Mouse (Mus musculus) monocyte, adult 2 months (primary cell): Measurements from ENCODE around the gene Map3k11.

Experiments
- DNase-seq, 2 experiments: peaks; one replicate each; pipeline ENCODE4 v3.0.0; 2022; ENCODE audit warnings: low spot score in 2 of 2, low read depth in 1 of 2

Gene Map3k11

DNA sequence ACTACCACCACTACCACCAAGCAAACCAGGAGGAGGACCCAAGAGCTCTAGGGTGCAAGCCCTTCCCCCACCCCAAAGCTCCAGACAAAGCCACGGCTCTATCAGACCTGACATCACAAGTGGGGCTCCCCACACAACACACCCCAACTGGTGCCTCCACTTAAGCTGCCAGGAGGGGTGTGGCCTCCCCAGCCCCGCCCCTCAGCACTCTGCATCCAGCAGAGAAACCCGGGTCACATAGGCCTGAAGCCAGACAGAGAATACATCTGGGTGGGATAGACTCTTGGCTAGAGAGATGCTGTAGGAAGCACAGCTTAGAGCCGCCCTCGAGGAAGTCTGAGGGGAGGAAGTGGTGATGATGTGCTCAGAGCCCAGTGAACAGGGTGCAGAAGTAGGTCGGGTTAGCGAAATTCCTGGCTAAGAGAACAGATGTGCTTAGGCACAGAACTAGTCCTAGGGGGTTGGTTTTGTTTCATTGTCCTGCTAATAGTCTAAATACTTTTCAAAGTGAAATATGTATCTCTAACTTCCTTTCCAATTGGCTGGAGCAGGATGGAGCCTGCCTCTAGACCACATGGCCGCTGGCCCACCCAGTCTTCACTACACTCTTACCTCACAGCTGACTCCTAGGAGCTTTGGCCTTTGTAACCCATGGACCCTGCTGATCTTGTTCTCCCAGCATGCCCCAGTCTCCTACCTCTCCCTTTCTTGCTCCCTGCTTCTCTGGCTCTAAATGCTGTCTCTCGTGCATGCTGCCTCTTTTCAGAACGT is 16.4 kb downstream of the Map3k11 start:
- DNase-seq = no peak

GRCm38 (mm10) chr19:5710068-5710467 is 21.5 kb downstream of the Map3k11 start:
- DNase-seq = no peak

DNA sequence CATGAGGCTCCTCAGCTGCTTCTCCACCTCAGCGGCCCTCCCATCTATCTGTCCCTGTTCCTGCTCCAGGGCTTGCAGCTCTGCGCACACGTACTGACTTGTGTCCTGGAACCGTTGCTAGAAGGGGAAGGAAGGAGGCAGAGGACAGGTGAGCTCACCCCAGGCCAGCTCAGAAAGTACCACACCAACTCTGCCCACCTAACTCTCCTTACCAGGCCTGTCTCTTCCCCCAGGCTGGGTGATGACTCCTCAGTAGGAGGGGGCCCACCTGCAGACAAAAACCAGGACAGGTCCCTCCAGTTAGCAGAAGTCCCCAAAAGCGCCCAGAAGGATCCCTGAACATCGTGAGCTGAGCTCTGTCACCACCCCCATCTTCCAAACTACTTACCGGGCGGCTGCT is 22.0 kb downstream of the Map3k11 start:
- no peak for DNase-seq

DNA sequence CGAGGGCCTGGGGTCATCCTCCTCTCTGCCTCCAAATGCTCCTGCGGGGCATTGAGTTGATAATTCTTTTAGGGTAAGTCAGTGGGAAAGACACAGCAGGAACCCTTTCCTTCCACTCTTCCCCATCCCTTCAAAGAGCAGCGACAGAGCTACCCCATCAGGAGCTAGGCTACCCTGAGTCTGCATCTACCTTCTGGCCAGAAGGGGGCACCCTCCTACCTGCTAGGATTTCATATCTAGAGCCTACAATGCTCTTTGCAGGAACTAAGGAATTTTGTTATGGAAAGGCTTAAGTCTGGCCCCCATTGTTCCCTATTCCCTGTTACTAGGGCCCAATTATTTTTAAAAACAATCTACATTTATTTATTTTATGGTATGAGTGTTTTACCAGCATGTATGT is 22.7 kb downstream of the Map3k11 start:
- DNase-seq = no peak

DNA sequence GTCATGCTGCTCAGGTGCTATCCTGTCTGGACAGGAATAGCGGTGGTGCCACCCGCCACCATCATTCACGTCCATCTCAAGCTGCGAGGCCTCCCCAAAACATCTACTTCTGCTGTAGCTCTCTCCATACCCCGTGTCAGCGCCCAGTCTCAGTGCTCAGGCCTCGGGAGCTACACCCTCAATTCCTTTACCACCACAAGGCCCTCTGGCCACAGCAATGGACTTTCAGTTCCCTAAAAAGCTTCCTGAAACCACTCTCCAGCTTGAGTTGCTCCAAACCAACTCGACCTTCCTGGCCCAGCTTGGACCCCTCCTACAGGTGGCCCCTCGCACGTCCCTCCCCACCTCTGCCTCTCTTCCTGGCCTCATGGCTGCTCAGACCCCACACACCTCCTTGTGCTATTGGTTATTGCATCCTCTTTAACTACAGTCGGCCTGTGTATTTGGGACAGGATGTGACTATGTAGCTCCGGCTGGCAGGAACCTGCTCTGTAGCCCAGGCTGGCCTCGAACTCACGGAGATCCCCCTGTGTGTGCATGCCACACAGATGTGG is 23.4 kb downstream of the Map3k11 start:
- peak; percentile 70 to 77 for DNase-seq

DNA sequence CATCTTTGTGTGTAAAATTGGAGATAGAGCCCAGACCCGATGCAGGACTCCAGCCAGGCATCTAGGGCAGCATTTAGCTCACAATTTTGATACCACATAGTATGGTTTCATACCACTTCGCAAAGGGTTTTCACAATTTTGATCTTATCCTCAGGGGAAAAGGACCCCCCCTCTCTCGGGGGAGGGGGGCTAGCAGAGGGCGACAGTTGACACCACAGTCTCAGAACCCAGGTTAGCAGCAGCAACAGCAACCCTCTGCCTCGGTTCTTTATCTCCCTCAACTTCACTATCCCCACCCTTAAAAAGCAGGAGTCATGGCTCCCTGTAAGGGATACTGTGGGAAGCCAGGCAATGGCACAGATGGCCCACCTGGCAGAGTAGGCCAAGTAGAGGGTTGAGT is 24.7 kb downstream of the Map3k11 start:
- no peak for DNase-seq

DNA sequence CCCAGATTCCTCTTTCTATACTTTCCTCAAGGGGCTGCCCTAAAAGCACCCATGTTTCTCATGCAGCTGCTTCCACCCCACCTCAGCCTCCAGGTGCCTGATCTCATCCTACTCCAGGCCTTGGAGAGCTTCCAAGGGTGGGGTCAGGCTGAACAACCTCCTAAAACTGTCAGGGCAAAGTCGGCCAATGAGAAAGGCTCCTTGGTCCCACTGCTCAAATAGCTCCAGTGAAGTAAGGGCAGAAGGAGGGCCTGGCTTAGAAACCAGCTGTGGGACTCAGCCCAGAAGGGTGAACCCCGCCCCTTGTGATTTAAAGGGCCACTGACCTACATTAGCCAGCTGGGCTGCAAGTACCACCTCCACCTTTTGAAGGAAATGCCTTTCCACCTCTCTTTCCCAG is 25.2 kb downstream of the Map3k11 start:
- DNase-seq = no peak

DNA sequence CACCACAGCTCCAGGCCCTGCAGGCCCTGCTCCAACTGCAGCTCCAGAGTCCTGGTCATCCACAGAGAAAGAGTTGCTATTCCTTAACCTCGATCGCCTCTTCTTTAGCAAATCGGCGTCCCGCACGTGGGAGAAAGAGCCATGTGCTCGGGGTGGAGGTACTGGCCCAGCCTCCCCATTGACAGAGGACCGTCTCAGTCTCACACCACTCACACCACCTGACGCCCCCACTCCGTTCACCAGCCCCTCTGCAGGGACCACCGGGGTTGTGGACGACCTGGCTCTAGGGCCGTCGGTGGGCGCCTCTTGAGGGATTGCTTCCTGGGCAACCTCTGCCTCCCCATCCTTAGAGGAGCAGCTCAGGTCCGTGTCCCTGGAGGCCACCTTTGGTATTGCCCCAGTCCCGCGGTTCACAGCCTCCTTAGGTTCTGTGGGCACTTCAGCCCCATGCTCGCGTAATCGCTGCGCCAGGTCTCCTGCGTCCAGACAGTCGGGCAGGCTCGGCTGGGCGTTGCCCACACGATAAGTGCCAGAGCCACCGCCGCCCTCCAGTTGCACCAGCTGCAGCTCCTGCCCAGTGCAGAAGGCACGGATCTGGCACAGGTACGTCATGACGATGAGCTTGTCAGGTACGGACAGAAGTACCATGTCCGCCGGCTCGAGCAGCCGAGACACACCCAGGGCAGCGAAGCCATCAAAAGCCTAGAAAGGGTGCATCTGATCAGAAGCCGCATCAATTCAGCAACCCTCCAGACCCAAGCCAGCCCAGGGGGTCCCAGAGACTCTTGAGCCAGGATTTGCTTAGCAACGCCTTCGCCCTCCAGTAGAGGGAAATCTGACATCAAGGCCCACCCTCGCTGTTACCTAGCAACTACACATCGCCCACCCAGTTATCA is 27.5 kb downstream of the Map3k11 start:
- DNase-seq = no peak

GRCm38 (mm10) chr19:5716955-5717354 is 28.4 kb downstream of the Map3k11 start:
- no peak for DNase-seq

- no peak for DNase-seq
Observed at GRCm38 (mm10) chr19:5721233-5721632, 32.7 kb downstream of the Map3k11 start.

DNA sequence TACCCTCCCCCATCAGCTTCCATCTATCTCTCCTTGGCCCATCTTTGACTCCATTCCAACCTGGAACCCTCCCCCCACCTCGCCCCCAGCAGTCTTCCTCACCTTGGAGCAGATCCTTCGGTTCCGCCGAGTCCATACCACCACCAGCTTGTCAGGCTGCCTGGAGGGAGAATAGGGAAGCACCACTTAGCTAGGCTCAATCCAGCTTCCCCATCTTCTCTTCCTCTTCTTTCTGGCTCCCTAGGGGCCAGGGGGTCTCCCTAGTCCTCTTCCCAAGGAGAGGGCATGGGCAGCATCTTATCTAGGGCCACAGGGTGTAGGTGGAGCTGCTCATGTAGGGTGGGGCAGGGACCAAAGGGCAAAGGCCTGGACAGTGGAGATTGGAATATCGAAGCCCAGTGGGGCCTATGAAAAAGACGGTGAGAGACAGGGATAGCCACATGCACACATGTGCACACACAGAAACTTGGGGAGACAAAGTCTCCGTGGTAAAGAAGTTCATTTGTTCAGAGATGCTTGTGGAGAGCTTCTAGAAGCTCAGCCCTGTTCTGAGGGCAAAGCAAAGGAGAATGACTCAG is 34.4 kb downstream of the Map3k11 start:
- no peak for DNase-seq

- no peak for DNase-seq
Observed at GRCm38 (mm10) chr19:5723934-5724548, 35.5 kb downstream of the Map3k11 start.

GRCm38 (mm10) chr19:5724549-5724941 is 36.0 kb downstream of the Map3k11 start:
- peak; percentile 91 to 95 for DNase-seq

DNA sequence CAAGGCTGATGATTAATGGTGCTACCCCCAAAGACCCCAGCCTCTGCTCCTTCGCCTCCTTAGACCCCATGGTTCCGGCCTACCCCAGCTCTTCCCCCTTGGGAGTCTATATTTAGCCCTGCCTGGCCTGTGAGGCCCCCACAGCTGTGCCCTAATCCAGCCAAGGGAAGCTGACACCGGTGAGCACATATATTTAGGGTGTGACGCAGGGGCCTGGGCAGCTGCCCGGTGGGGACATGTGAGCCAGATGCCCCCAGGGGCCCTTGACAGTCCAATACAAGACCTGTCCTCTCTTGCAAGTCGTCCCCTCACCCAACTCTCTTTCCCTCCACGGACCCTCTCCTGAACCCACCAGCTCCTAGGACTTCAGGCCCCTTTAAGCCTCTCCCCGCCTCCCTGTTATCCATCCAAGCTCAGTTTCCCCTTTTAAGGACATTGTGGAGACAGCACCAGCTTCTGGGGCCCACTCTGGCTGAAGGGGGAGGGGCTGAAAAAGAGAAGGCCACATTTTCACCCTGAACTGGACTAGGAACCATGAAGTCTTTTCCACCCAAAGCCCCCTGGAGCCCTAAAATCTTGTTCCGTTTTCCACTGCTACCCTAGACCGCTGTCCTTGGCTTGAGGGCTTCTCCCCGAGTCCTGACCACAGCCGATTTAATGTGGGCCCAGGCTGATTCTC is 36.6 kb downstream of the Map3k11 start:
- no peak for DNase-seq

DNA sequence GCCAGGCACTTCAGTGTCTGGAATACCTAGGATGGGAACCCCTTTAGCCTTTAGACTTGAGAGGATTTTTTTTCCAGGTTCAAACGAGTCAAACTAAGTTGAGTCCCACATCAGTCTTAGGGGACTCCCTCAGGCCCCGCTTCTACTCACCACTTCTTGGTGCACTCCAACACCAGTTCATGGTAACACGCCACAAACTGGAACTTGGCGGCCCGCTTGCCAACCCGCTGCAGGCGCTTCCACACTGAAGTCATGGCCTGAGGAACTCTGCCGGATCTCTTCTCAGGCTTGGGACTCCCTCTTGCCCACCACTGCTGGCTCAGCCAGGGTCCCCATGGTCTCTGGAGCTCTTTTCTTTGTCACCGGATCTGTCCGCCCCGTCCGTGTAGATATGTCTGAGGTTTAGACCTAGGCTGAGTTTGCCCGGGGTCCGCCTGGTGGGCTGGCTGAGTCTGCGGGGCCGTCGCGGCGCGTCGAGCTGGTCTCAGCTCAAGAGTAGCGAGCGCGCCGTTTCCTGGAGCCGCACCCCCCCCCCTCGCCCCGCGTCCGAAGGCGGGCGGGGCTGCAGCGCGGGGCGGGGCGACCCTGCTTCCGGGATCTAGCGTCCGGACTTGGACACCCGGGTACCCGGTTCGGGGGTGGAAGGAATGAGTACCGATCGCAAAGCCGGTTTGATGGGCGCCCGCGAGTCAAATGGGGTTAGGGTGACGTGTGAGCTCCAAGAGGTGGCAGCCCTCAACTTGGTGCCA is 37.4 kb downstream of the Map3k11 start, which contains the start of gene Ehbp1l1:
Gene Ehbp1l1 (minus strand): TSS at position 551 of the 749 bp plus-strand sequence.
- peak in 1 of 2 experiments; percentile 42 for DNase-seq

DNA sequence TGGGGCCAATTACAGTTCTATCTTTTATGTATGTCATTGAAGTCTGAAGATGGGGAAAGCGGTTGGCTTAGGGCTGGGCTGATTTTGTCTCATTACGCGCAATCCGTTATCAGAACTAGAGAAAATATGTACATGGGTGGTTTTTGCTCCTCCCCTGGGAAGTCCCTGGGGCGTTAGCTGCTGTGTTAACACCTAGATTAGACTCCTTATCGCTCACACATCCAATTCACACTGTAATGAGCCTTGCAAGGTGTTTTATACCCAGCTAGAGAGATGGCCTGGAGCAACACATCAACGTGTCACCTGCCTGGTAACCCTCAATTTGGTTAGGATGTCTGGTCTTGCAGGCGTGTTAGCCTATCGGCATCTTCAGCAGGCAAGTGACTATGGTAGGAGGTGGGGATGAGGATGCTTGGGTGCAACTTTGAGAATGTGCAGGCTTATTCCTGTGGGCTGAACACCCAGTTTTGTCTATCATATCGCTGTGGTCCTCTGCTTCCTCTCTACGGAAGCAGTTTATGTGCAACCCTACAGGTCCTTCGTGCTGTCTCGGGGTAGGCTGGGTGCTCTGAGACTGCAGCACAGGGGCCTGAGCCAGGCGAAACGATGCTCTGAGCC is 38.5 kb downstream of the Map3k11 start:
- DNase-seq = no peak

DNA sequence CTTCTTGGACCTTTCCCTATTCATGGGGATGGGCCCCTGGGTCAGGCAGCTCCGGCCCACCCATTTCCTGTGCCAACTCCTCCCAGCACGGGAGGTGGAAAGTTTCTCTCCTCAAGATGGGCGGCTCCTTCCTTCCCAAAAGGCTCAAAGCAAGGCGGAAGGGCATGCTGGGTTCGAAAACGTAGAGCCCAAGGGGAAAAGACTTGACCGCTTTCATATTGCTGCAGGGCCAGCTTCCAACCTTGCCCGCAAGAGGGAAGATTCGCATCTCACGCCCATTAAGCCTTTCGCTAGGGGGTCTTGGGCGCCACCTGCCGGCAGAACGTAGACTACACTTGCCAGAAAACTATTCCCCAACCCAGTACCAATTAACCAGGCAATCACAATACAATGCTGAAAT is 39.2 kb downstream of the Map3k11 start:
- DNase-seq = peak; percentile 67 to 84

DNA sequence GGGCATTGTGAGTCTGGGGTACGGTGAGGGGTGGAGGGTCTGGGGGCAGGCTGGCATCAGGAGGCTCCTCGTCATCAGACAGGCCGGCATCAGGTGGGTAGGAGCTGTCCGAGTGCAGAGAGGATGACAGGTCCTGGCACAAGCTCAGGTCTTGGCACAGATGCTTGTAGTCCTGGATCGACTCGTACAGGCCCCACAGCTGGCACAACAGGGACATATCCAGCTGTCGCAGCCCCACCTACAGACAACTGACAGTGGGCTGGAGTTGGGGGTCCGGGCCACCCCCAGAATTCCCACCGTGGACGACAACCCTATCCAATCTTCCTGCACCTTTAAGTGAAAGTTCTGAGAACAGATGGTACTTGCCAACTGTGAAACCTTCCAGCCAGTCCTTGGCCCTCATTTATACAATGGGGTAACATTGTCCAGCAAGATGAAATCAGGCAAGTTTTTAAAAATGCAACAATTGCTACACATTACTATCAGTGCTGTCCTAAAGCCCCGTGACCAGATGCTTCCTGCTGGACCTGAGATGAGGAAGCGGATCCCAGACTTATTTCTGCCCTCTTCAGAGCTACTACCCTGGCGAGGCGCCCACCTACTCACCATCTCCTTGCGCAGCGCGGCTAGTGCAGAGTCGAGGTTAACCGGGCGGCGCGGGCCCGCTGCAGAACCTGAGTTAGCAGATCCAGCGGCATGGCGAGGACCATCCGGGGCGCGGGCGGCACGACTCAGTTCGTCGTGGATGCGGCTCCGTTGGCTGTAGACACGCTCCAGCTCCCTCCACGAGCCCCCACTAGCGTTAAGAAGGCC is 40.3 kb downstream of the Map3k11 start:
- no peak for DNase-seq

DNA sequence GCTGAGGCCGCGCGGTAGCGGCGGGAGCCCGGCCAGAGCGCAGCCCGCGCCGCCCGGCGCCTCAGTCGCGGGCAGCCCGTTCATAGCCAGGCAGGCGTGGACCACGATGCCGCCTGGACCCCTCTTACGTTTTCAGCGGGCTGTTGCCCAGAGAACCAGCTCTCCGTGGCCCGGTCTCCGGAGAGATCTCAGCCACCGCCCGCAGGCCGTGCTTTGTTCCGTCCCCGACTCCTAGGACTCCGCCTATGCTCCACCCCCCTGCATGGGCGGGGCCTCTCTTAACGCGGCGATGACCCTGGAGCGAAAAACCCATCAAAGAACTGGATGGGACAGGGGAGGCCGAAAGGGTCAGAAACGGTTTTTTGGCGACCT is 40.9 kb downstream of the Map3k11 start, which contains the start of gene Fam89b:
Gene Fam89b (minus strand): TSS at position 210 of the 372 bp plus-strand sequence.
- peak in 1 of 2 experiments; percentile 71 for DNase-seq
